Mouse (Mus musculus): Measurements from ENCODE around the gene Gm45213. TPM values are rescaled to one million over a fixed set of nuclear protein-coding genes. Genes with fewer than 3 reads are reported as not detected.
A peak's percentile ranks its signal among the peaks of the same experiment; 100 is the strongest.

The Gm45213 gene
- total RNA-seq, 4 experiments from 2014 or later: not detected

- no peak for DNase-seq (ENCODE audit: low spot score)
Measured at GRCm38 (mm10) chr7:66048446-66049230, 5.2 kb downstream of the Gm45213 start.

GRCm38 (mm10) chr7:66053946-66054483, 10.6 kb downstream of the Gm45213 start:
- no peak for DNase-seq (ENCODE audit: low spot score)

GRCm38 (mm10) chr7:66055356-66055755, 12.0 kb downstream of the Gm45213 start:
- DNase-seq (ENCODE audit: low spot score): peak; percentile 37

GRCm38 (mm10) chr7:66058703-66059102, 15.3 kb downstream of the Gm45213 start, which contains the start of gene Snrpa1:
Snrpa1 (plus strand) TSS chr7:66059003.
- no peak for DNase-seq (ENCODE audit: low spot score)

GRCm38 (mm10) chr7:66060066-66060956, 16.9 kb downstream of the Gm45213 start:
- DNase-seq (ENCODE audit: low spot score): peak; percentile 89

GRCm38 (mm10) chr7:66061057-66061456, 17.7 kb downstream of the Gm45213 start:
- no peak for DNase-seq (ENCODE audit: low spot score)

- DNase-seq (ENCODE audit: low spot score): no peak
Measured at GRCm38 (mm10) chr7:66076411-66076810, 33.0 kb downstream of the Gm45213 start.

- DNase-seq (ENCODE audit: low spot score): peak; percentile 94
Measured at GRCm38 (mm10) chr7:66079364-66080230, 36.2 kb downstream of the Gm45213 start, which contains the start of gene Selenos. Selenos (plus strand) TSS chr7:66079649.

GRCm38 (mm10) chr7:66080231-66080613, 36.8 kb downstream of the Gm45213 start:
- no peak for DNase-seq (ENCODE audit: low spot score)

- no peak for DNase-seq (ENCODE audit: low spot score)
Measured at GRCm38 (mm10) chr7:66083757-66084156, 40.4 kb downstream of the Gm45213 start.

- no peak for DNase-seq (ENCODE audit: low spot score)
Measured at GRCm38 (mm10) chr7:66084546-66084945, 41.1 kb downstream of the Gm45213 start.

- DNase-seq (ENCODE audit: low spot score): no peak
Measured at GRCm38 (mm10) chr7:66087652-66088051, 44.2 kb downstream of the Gm45213 start.

GRCm38 (mm10) chr7:66088077-66088476, 44.7 kb downstream of the Gm45213 start:
- DNase-seq (ENCODE audit: low spot score): no peak

GRCm38 (mm10) chr7:66090676-66091190, 47.3 kb downstream of the Gm45213 start:
- no peak for DNase-seq (ENCODE audit: low spot score)

- no peak for DNase-seq (ENCODE audit: low spot score)
Measured at GRCm38 (mm10) chr7:66091553-66091952, 48.2 kb downstream of the Gm45213 start.

GRCm38 (mm10) chr7:66092656-66093055, 49.3 kb downstream of the Gm45213 start:
- DNase-seq (ENCODE audit: low spot score): no peak

- DNase-seq (ENCODE audit: low spot score): no peak
Measured at GRCm38 (mm10) chr7:66094141-66094540, 50.7 kb downstream of the Gm45213 start.

- no peak for DNase-seq (ENCODE audit: low spot score)
Measured at GRCm38 (mm10) chr7:66098803-66099202, 55.4 kb downstream of the Gm45213 start.

- no peak for DNase-seq (ENCODE audit: low spot score)
Measured at GRCm38 (mm10) chr7:66101866-66102265, 58.5 kb downstream of the Gm45213 start.

- DNase-seq (ENCODE audit: low spot score): no peak
Measured at GRCm38 (mm10) chr7:66104531-66104930, 61.1 kb downstream of the Gm45213 start.

GRCm38 (mm10) chr7:66105771-66106170, 62.4 kb downstream of the Gm45213 start:
- DNase-seq (ENCODE audit: low spot score): no peak

Data from heart, adult 8-10 months (tissue).